Mouse (Mus musculus) ovary, adult 18-20 months (tissue): ENCODE results near the gene Fbxw11.
"Not testable (repeated sequence)": the region's sequence is repeated elsewhere in the genome, so short reads cannot be mapped to it uniquely, and the experiment has no call there.

Source experiments
- DNase-seq: peaks from one replicate; pipeline ENCODE4 v3.0.0; 2022; ENCODE audit warnings: low spot score, mixed read lengths

Fbxw11 gene

DNA sequence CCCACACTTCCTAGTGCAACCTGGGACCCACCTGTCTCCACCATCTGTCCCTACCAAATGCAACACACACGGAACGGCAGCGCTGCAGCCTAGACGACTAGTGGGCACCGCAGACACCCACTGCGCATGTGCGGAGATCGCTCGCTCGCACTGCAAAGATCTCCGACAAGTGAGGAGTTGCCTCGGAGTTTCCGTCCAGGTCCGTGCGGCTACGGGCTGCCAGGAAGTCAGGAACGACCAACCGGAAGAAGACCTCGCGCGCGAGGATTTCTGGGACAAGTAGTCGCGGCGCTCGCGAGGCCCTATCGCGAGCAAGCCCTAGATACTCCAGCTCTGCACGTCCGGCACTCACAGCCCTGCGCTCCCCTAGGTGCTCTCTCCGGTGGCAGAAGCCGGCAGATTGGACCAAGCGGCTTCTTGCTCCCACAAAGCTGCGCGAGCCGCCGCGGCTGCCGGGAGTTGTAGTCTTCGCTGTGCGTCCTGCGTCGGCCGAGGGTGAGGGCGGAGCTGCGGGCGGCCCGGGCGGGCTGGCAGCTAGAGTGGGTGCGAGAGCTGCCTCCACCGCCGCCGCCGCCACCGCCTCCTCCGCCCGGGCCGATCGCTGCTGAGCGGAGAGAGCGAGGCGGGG lies at the start of gene Fbxw11:
Gene Fbxw11, plus strand, starts transcription at position 476 of the 628 bp plus-strand sequence.
- DNase-seq = peak; percentile 94

DNA sequence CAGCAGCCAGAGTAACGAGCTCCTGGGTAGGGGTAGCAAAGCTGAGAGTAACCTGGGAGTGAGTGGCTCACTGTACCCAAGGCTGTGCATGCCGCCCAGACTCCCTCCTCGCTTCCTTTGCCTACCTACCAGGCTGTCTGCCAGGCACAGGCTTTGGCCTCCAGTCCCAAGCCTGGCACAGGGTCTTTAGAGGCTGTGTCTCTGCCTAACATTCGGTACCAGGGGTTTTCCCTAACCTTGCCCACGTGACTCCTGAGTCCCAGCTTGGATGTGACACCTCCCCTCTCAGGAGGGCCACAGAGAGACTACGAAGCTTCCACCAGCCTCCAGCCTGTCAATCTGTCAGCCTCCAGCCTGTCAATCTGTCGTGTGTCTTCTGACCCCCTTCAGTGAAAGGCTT lies 49.4 kb upstream of the Fbxw11 start:
- no peak for DNase-seq

DNA sequence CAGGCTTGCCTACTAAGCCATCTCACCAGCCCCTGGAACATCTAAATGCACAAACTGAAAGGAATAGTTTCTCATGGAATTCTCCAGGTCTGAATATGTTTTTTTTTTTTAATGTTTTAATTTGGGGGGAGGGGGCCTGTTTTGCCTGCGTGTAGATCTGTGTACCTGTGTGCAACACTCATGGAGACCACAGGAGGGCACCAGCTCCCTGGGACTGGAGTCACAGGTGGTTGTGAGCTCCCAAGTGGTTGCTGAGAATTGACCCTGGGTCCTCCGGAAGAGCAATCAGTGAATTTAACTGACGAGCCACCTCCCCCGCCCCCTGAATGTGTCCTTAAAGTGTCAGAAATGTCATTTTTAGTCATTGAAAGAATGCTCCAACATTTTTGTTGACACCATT lies 48.4 kb upstream of the Fbxw11 start:
- DNase-seq = no peak

DNA sequence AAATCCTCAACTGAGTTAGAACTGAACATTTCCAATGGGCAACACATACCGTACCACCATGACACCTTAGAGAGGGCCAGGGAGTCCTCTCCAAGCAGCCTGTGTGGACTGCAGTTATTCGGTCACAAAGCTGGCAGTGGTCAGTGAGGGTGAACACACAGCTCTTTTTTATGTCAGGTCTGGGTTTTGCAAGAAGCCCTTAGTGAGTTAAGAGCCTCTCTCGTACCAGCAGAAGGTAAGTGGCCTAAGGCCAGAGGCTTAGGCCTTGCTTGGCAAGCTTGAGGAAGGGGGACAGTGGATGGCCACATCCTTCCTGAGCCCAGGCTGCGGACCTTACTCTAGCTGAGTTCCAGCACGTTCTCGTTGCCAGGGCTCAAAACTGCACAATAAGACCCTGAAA lies 42.2 kb upstream of the Fbxw11 start:
- DNase-seq = no peak

DNA sequence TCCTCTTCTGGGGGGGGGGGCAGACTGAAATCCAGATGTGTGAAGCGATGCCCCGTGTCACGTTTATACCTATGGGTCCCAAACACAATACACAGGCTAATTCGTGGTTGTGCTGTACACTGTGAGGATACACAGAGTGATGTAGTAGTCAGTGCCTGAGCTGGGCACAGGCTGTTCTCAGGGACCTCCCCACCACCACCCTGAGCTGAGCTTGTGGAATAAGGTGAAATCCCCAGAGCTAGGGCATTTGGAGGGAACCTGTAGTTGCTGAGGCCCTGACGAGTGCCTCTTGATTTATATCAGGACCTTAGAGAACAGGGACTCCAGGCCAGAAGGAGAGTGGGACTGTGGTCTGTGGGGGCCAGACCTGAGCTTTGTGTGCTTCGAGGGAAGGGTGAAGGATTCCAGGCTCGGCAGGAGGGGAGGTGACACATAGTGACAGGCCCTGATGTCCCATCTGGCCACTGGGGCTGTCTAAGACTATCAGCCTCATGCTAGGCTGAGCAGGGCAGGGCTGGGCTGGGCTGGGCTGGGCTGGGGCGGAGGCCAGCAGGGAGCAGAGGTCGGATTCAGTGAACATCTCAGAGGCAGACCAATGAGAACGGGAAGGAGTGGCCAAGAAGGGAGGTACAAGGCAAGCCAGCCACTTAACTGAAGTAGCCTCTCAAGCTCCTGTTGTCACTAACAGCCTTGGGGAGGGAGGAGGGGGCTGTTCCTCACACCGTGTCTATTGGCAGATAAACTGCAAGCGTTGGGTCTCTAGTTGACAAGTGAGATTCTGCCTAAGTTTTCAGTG lies 40.8 kb upstream of the Fbxw11 start:
- DNase-seq = no peak

DNA sequence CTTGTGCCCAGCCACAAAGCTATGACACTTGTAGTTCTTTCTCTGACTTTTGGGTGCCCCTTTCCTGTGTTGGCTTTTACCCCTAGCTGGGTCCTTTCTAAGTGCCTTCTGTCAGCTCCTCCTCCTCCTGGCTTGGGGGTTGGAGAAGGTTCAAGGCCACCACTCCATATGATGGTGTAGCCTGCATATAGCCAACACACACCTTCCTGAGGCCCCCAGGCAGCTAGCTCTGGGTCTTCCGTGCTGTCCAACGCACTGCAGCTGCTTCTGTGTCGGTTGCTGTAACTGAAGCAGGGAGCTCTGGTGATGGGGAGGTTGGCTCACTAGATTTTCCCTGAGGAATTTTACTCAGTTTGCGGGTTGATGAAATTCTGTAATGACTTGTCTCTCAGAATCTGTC lies 37.9 kb upstream of the Fbxw11 start:
- DNase-seq = no peak

DNA sequence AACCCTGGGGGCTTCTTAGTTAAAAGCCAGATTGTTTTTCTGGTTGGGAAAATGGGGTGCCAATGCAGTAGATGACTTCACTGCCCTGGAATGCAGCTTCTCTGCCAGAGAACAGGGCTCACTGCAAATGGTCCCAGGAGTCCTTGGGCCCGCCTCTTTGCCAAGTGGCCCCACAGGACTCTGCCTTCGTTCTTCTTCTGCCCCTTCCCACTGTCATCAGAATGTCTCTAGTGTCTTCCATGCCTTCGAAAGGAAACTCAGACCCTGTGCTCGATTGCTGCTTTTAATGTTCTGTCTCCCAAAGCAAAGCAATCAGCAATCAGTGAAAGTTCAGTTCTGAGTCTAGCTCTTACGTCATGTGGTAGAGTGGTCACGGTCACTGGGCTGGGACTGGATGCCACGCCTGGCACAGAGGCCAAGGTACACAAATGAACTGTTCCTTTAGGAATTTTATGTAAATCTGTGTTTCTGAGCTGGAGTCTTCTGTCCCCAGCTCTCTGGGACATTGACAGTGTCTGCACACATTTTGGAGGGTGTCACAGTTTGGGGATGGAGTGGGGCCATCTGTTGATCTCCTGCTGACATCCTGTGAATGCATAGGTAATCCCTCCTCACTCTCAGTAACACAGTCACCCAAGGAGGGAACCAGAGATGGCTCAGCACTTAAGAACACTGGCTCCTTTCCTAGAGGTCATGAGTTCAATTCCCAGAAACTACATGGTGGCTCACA lies 37.2 kb upstream of the Fbxw11 start:
- peak; percentile 16 for DNase-seq

DNA sequence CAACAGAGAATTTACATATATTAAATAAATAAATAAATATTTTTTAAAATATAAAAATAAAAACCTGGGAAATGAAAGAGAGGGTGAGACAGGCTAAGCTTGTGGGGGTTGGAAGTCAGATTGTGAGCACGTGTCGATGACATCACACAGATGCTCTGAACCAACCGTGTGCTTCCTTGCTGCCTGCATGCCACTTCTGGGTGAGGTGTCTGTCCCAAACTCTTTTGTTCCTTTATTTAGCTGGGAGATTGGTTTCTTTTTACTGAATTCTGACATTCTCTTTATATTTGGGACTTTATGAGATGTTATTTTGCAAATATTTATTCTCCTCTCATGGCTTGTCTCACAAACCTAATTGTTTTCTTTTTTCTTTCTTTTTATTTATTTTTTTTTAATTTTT lies 36.6 kb upstream of the Fbxw11 start:
- no peak for DNase-seq

DNA sequence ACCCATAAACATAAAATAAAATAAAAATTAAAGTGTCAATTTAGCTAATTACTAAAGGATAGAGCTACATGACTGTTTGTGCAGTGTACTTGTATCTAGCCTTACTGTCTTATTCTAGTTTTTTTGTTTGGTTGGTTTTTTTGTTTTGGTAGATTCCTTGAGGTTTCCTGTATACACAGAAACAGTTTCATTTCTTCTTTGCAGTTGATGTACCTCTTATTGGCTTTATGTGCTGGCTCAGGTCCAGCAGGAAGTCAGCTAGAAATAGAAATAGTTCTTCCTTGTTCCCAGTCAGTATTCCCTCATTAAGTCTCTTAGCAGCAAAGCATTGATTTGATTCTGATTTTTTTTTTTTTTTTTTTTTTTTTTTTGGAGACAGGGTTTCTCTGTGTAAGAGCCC lies 35.2 kb upstream of the Fbxw11 start:
- DNase-seq = no peak

DNA sequence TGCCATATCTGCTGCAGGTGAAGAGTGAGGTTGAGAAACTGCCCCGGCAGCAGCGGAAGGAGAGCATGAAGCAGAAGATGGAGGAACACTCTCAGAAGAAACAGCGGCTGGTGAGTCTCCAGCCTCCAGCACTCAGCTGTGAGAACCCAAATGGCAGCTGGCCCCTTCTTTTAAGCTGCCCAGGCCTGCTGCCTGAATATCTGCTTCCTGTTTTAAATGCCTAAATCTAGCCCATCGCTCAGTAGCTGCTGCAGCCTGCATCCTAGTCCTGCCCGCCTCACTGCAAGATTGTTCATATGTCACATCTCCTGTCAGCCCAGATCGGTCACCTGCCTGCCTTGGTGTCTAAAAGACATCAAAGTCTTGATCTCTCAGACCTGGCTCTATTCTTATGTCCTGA lies 31.9 kb upstream of the Fbxw11 start:
- DNase-seq = no peak

DNA sequence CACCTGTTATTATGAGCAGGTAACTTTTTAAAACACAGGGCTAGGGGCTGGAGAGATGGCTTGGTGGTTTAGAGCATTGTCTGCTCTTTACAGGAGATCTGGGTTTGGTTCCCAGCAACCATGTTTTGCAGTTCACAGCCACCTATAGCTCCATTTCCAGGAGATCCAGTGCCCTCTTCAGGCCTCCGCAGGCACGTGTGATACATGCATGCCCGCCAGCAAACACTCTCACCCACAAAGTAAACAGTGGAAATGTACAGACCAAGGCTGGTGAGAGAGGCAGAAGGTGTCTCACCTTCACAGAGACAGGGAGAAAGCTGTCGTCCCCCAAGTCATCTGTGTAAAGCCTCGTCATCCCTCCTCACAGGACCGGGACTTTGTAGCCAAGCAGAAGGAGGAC lies 30.2 kb upstream of the Fbxw11 start:
- no peak for DNase-seq

DNA sequence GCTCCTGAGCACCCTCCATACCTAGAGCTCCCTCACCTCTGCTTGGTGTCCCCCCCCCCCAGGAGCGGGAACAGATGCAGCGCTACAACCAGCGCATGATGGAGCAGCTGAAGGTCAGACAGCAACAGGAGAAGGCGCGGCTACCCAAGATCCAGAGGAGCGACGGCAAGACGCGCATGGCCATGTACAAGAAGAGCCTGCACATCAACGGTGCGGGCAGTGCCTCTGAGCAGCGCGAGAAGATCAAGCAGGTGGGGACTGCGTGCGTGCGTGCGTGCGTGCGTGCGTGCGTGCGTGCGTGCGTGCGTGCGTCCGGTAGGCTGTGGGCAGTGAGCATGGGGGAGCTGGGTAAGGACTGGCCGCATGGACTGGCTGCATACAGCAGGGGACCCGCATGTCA lies 28.1 kb upstream of the Fbxw11 start:
- no peak for DNase-seq

DNA sequence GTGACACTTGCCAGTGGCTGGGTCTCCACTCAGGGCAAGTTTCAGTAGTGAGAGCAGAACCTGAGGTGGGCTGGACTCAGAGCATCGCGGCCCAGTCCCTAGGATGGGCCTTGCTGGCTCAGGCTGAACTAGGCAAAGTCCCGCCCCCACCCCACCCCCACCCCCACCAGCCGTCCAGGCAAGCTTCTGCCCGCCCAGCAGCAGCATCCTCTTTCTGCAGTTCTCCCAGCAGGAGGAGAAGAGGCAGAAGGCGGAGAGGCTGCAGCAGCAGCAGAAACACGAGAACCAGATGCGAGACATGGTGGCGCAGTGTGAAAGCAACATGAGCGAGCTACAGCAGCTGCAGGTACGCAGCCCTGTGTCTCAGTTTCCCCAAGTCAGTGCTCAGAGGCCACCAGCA lies 27.0 kb upstream of the Fbxw11 start:
- no peak for DNase-seq

DNA sequence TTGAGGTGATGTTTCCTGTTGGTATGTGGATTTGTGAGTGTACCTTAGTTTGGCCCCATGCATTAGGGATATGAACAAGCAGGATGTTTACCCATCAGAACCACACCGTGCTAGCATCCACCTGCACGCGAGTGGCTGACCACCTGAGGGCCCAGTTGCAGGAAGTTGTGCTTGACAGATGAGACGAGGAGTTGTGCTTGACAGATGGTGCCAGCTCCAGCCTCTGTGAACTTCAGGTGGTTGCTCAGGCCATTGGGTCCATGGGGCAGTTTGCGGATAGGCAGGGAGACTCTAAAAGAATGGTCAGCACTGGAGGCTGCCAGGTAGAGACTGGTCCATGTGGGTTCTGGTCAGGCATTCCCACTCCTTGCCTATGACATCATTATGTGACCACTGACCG lies 26.4 kb upstream of the Fbxw11 start:
- DNase-seq = no peak

DNA sequence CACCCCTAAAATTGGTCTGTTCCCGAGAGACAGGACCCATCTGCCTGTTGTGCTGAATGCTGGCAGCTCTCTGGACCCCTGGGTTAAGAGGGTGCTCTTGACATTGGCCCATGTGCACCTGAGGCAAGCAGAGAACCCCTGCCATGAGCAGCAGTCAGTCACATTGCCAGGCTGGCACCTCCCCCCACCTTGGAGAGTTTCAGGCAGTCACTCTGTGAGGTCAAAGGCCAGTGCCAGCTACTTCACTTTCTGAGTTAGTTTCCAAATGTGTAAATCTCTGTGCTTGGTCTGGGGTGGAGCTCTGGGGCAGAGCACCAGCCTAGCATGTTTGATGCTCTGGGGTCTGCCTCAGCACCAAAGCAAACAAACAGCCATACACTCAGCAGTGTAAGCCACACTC lies 24.5 kb upstream of the Fbxw11 start:
- DNase-seq = no peak

DNA sequence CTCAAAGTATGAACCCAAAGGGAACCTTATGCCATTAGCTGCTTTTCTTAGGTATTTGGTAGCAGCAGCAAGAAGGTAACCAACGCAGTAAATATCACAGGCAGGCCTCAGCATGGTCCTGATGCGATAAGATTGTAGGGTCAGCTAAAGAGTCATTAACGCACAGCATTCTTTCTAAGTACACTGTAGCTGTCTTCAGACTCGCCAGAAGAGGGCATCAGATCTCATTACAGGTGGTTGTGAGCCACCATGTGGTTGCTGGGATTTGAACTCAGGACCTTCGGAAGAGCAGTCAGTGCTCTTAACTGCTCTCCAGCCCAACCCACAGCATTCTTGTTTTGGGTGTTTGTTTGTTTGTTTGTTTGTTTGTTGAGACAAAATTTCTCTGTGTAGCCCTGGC lies 23.9 kb upstream of the Fbxw11 start:
- DNase-seq = not testable (repeated sequence)

DNA sequence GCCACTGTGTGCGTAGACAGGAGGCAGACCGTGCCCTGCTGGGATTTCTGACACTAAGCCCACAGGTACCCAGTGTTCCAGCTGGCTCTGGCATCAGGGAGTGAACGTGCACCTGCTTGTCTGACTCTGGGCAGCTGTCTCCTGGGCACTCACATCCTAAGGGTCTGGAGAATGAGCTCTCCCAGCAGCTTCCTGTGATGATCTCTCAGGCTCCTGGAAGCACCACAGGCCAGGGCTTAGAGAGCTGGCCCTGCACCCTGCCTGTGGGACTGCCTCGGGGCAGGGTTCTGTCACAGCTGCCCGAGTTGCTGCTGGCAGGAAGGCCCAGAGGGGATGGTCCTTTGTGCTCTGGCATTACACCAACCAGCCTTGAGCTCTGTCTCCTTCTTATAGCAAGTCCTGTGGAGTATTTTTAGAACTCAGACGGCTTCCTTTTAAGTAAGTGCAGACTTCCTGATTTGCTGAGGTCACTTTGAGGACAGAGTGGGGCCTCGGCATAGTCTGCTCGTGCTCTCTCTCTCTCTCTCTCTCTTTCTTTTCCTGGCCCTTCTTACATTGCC lies 23.2 kb upstream of the Fbxw11 start:
- DNase-seq = no peak

DNA sequence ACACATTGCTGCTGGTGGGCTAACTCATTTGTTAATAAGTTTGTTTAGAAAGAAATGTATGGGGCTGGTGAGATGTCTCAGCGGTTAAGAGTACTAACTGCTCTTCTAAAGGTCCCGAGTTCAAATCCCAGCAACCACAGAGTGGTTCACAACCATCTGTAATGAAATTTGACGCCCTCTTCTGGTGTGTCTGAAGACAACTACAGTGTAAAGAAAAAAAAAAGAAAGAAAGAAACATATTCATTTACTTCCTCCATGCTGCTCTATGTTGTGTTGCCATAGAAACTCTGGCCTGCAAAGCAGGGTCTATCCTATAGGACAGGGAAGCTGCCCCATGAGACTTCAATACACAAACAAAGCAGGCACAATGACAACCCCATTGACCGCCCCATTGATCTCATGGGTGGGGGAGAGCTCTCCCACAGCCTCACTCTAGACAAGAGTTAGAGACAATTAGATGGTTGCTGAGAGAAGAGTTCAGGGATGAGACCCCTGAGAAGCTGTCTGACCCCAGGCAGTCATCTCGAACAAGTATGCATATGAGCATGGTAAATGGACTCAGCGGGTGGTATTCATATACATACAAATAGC lies 22.6 kb upstream of the Fbxw11 start:
- no peak for DNase-seq

DNA sequence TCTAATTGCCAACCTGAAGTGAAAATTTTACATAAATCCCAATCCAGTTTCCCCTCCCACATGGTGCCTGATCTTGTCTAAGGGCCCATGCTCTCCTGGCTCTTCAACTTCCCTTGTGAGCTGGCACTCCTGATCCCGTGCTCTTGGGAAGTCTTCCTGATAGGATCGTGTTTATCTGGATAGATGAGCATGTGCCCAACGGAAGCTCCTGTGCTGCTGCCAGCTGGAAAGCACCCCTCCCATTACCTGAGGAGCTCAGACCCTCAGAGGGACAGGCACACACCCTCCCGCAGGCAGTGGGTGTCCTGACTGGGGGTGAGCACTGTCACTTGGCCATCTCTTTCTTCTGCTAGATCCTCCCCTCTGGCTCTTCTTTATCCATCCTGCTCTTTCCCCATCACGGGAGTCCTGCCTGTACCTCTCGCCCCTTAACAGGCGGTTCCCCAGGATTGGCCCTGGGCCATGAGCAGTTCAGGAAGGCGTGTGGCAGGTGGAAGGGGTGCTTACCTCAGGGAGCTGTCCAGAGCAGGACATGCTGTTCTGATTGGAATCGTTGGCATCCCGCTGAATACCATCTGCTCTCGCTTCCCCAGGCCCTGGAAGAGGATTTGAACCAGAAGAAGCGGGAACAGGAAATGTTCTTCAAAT lies 20.6 kb upstream of the Fbxw11 start:
- no peak for DNase-seq

DNA sequence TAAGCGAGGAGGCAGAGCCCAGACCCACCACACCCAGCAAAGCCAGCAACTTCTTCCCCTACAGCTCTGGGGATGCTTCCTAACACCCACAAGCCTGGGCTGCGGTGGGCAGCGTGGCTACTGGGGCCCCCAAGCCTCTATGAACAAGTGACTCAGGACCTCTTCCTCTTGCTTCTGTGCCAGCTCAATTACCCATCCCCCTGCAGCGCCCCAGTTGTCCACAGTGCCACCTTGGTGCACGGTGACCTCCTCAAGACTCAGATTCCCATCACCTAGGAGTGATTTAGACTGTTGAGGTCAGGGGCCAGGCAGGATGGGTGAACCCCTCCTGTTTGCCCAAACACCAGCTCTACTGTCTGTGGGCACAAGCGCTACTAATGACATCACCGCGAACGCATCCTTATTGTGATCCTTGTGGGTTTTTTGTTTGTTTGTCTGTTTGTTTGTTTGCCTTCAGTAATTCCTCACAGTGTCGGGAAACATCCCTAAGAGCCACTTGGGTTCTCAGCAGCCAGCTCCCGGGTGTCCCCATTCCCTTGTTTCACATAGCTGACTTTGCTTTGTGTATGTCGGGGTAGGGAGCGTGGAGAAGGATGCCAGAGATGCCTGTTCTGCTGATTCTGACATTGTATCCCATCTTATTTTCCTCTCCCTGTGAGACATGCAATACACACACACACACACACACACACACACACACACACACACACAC lies 19.9 kb upstream of the Fbxw11 start:
- no peak for DNase-seq

DNA sequence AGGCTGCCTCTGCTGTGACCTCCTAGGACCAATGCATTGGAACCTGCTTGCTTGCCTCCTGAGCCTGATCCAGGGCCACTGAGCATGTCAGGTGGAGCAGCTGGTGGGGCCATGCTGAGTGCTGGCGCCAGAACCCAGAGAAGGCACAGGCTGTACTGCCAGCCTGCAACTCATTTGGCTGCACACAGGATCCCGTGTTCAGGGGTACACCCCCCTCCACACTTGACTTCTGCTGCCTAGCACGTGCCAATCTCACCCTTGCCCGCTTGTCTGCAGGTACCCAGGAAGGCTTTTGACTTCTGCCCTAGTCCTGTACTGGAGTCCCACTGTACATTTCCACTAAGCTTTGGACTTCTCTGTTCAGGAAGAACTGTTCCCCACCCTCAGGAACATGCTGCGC lies 19.3 kb upstream of the Fbxw11 start:
- DNase-seq = no peak
